ENCODE assay signal across 24 mouse cellular contexts in the genomic region with DNA sequence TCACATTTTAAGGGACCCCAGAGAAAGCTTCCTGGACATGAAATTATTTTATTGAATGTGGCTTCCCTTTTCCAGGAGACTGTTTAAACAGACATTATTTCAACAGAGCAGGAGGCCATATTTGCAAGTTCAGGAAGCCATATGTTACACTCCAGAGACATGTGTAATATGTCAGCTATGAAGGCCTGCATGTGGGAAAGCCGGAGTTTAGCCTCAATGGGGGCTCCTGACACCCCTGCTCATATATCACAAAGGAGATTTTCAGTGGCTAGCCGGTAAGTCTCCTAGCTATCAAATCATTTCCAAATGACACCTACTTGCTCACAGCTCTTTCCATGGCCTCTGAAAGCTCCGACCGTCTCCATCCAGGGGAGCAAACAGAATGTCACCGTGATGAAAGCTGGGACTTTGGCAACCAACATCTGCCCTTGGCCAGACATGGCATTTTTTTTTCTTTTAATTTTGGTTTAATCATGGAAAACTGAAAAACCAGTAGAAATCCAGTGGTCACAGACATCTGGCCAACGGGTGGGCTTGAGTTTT.
DNase-seq lines count a peak whose midpoint lies in the region; ATAC-seq and TF ChIP-seq lines count a peak whose summit lies in the region.
"Had no signal": no experiment of that assay in that cellular context is flagged by ENCODE, and none has a peak within 500 bp of the region (broad histone marks: within the 10 kb centered on the region; RNA-seq: fewer than 3 reads in every experiment).

No protein-coding gene starts in this region.

- intact Hi-C loops in gastrocnemius, postnatal 14 days (cut with DNase I; ENCODE audit: low total_unique reads) = no loop called here

- H3K9me3 ChIP-seq in hindbrain, embryonic 10.5 days = no peaks in the 10 kb centered on the region
- no peaks in the 10 kb centered on the region for H3K9me3 ChIP-seq in hindbrain, embryonic 13.5 days
- no peaks in the 10 kb centered on the region for H3K9me3 ChIP-seq in kidney, postnatal 0 days (replicated peaks; ENCODE audit: low read length)
- H3K9me3 ChIP-seq: embryonic facial prominence, embryonic 15.5 days; G1E; hindbrain, embryonic 12.5 days; lung, embryonic 15.5 days; midbrain, embryonic 10.5 days had no signal

- H3K4me3 ChIP-seq in hindbrain, embryonic 10.5 days = no peak overlapping the region
- no peak overlapping the region for H3K4me3 ChIP-seq in hindbrain, embryonic 13.5 days
- H3K4me3 ChIP-seq in kidney, postnatal 0 days (replicated peaks; ENCODE audit: low read depth, low read length) = no peak overlapping the region
- H3K4me3 ChIP-seq: embryonic facial prominence, embryonic 15.5 days; hindbrain, embryonic 12.5 days; lung, embryonic 15.5 days; midbrain, embryonic 10.5 days had no signal

- H3K4me2 ChIP-seq in hindbrain, embryonic 13.5 days = no peak overlapping the region
- no peak overlapping the region for H3K4me2 ChIP-seq in kidney, postnatal 0 days (ENCODE audit: low read length)
- H3K4me2 ChIP-seq: embryonic facial prominence, embryonic 15.5 days; hindbrain, embryonic 12.5 days; lung, embryonic 15.5 days had no signal

- no peak for DNase-seq in hindbrain, embryonic 10.5 days (ENCODE audit: low spot score)
- peak; percentile 78 for DNase-seq in kidney, postnatal 0 days (ENCODE audit: low spot score)
- no peak for DNase-seq in kidney, adult 8-10 months
- peak; percentile 56 for DNase-seq in forelimb bud, embryonic 11.5 days (ENCODE audit: low read depth, low spot score)
- DNase-seq in mesoderm, embryonic 11.5 days (ENCODE audit: low read depth, low spot score) = peak; percentile 66
- DNase-seq in gastrocnemius, postnatal 14 days = no peak
- DNase-seq in adrenal gland, adult 2 months = no peak
- DNase-seq: adrenal gland, postnatal 14 days; cerebellum, adult 11 months; cerebellum, postnatal 14 days; gastrocnemius, postnatal 25 days; kidney, adult 11 months; layer of hippocampus, postnatal 36 days; lung, postnatal 4 days; retina, postnatal 1 day; thymus, postnatal 25 days had no signal

- peak overlapping the region; percentile 16 for H3K27ac ChIP-seq in hindbrain, embryonic 10.5 days
- no peak overlapping the region for H3K27ac ChIP-seq in hindbrain, embryonic 13.5 days
- peak overlapping the region; percentile 33; the same call in 1 of the 2 replicates for H3K27ac ChIP-seq in kidney, postnatal 0 days
- H3K27ac ChIP-seq: embryonic facial prominence, embryonic 15.5 days; hindbrain, embryonic 12.5 days; liver, embryonic 14.5 days; lung, embryonic 15.5 days; midbrain, embryonic 10.5 days had no signal

- H3K36me3 ChIP-seq in hindbrain, embryonic 10.5 days = peaks cover 26% of the 10 kb centered on the region
- H3K36me3 ChIP-seq in hindbrain, embryonic 13.5 days = 0 out of 2 replicates have a peak, but pooled peaks cover 3% of the 10 kb centered on the region
- H3K36me3 ChIP-seq in kidney, postnatal 0 days (ENCODE audit: insufficient read depth, low read length) = no peaks in the 10 kb centered on the region
- H3K36me3 ChIP-seq: embryonic facial prominence, embryonic 15.5 days; G1E had no signal

- 79% methylated on average over 6 of the region's 6 CpGs for WGBS in hindbrain, embryonic 10.5 days
- 73% methylated on average over 6 of the region's 6 CpGs for WGBS in hindbrain, embryonic 13.5 days
- 51% methylated on average over 6 of the region's 6 CpGs for WGBS in kidney, postnatal 0 days

- H3K9ac ChIP-seq in hindbrain, embryonic 13.5 days = no peak overlapping the region
- no peak overlapping the region for H3K9ac ChIP-seq in kidney, postnatal 0 days (ENCODE audit: low read depth, low read length)
- H3K9ac ChIP-seq: embryonic facial prominence, embryonic 15.5 days; hindbrain, embryonic 12.5 days; liver, embryonic 14.5 days; lung, embryonic 15.5 days had no signal

- H3K27me3 ChIP-seq in hindbrain, embryonic 10.5 days (ENCODE audit: insufficient read depth, poor library complexity, severe bottlenecking) = no peaks in the 10 kb centered on the region
- H3K27me3 ChIP-seq in hindbrain, embryonic 13.5 days = no peaks in the 10 kb centered on the region
- H3K27me3 ChIP-seq in kidney, postnatal 0 days (ENCODE audit: insufficient read depth, low read length) = no peaks in the 10 kb centered on the region
- H3K27me3 ChIP-seq: embryonic facial prominence, embryonic 15.5 days; hindbrain, embryonic 12.5 days; lung, embryonic 15.5 days had no signal

- no peak for ATAC-seq in hindbrain, embryonic 13.5 days (ENCODE audit: low FRiP score)
- no peak for ATAC-seq in kidney, postnatal 0 days (replicated peaks; ENCODE audit: low FRiP score, low read depth)
- ATAC-seq: activated CD4-positive, CD25-positive, alpha-beta regulatory T cell, adult 4 months had no signal

- no peak for TF ChIP-seq CTCF in kidney, postnatal 0 days (IDR thresholded peaks at IDR 0.05; ENCODE audit: low read depth)

- peaks cover 45% of the 10 kb centered on the region for H3K4me1 ChIP-seq in hindbrain, embryonic 10.5 days (replicated peaks)
- H3K4me1 ChIP-seq in hindbrain, embryonic 13.5 days (replicated peaks) = peaks cover 19% of the 10 kb centered on the region
- H3K4me1 ChIP-seq in kidney, postnatal 0 days (replicated peaks; ENCODE audit: insufficient read depth, low read length) = peaks cover 22% of the 10 kb centered on the region

Comparison
In these comparisons a context has a peak if more than half of its experiments do, and no peak if none do; other contexts are left out.
1. DNase-seq: peak in kidney, postnatal 0 days (single experiment), forelimb bud, embryonic 11.5 days (single experiment) and mesoderm, embryonic 11.5 days (single experiment); none in hindbrain, embryonic 10.5 days (single experiment), kidney, adult 8-10 months (0 of 2), gastrocnemius, postnatal 14 days (single experiment) and adrenal gland, adult 2 months (single experiment).